Mouse (Mus musculus): ENCODE measurements around the gene Gm28729.

GRCm38 (mm10) chr9:96442081-96442480 is 83.0 kb downstream of the Gm28729 start:
- TF ChIP-seq CTCF (IDR thresholded peaks at IDR 0.05; ENCODE audit: extremely low read depth, insufficient read length, insufficient replicate concordance, low read depth, low read length) (no peak), POLR2A (IDR thresholded peaks at IDR 0.05; ENCODE audit: low read depth, low read length) (no peak)
